9 mouse cellular contexts compared by ENCODE assay signal in the genomic region with DNA sequence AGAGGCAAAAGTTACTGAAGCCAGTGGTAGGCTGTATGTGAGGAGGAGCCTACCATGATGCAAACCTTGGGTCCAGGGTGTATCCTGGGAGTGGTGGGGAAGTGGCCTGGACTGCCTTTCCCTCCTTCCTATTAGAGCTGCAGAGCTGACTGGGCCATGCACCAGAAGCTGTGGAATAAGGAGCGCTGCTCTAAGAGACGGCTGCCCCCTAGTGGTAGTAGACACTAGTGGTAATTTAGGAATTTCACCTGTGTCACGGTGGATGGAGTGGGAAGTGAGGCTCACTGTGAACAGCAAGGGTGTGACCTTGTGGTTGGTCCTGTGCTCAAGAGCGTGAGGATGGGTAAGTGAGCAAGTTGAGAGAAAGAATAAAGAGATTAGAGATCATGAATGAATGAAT. TPM values are rescaled to one million over a fixed set of nuclear protein-coding genes. Genes with fewer than 3 reads are reported as not detected.
DNase-seq lines count a peak whose midpoint lies in the region; ATAC-seq and TF ChIP-seq lines count a peak whose summit lies in the region.
"Had no signal": no experiment of that assay in that cellular context is flagged by ENCODE, and none has a peak within 500 bp of the region (broad histone marks: within the 10 kb centered on the region; RNA-seq: fewer than 3 reads in every experiment).

No protein-coding gene starts in this region.

- H3K27ac ChIP-seq in MEL (ENCODE audit: control insufficient read depth, low read depth, low read length) = no peak overlapping the region
- no peak overlapping the region for H3K27ac ChIP-seq in cerebellum, adult 2 months (ENCODE audit: insufficient read depth, low read length)
- H3K27ac ChIP-seq in lung, embryonic 16.5 days (ENCODE audit: low read length) = no peak overlapping the region
- H3K27ac ChIP-seq: limb, embryonic 13.5 days had no signal

- ATAC-seq in lung, embryonic 16.5 days (ENCODE audit: low read depth) = 0 out of 2 replicates have a peak, but pooled peaks have one; percentile 4

- H3K9ac ChIP-seq in MEL (ENCODE audit: control insufficient read depth, low read depth, low read length, poor library complexity, severe bottlenecking) = no peak overlapping the region
- H3K9ac ChIP-seq in lung, embryonic 16.5 days (ENCODE audit: low read length) = no peak overlapping the region
- H3K9ac ChIP-seq: limb, embryonic 13.5 days had no signal

- H3K4me1 ChIP-seq in MEL (ENCODE audit: control insufficient read depth in 1 of 2, insufficient read depth in 2 of 2, low read length in 2 of 2) = no peaks in the 10 kb centered on the region
- H3K4me1 ChIP-seq in cerebellum, adult 2 months (ENCODE audit: control insufficient read depth, insufficient read depth, low read length) = peaks cover 41% of the 10 kb centered on the region
- H3K4me1 ChIP-seq in lung, embryonic 16.5 days (replicated peaks; ENCODE audit: control insufficient read depth, insufficient read depth, low read length) = peaks cover 8% of the 10 kb centered on the region

- intact Hi-C loops in heart, postnatal 25 days (cut with DNase I) = loop anchor here (1.0 to 5.0 kb wide), 4 partner anchors 55 to 226 kb away; partner anchors contain the start of gene Hmgxb4

- WGBS in cerebellum, adult 2 months = 14% methylated on average over 4 of the region's 4 CpGs
- WGBS in lung, embryonic 16.5 days = 9% methylated on average over 4 of the region's 4 CpGs

- peak; percentile 76 for TF ChIP-seq RAD21 in MEL (IDR thresholded peaks at IDR 0.05; ENCODE audit: low read depth, low read length)

- no peaks in the 10 kb centered on the region for H3K9me3 ChIP-seq in MEL (replicated peaks; ENCODE audit: insufficient read depth, low read length)
- no peaks in the 10 kb centered on the region for H3K9me3 ChIP-seq in lung, embryonic 16.5 days (ENCODE audit: control insufficient read depth, low read length)
- H3K9me3 ChIP-seq: limb, embryonic 13.5 days had no signal

- H3K4me3 ChIP-seq in MEL (ENCODE audit: control insufficient read depth in 1 of 2, insufficient read depth in 1 of 2, low read depth in 2 of 2, low read length in 2 of 2) = no peak overlapping the region
- no peak overlapping the region for H3K4me3 ChIP-seq in cerebellum, adult 2 months (replicated peaks; ENCODE audit: insufficient read depth, low read depth, low read length)
- no peak overlapping the region for H3K4me3 ChIP-seq in lung, embryonic 16.5 days (ENCODE audit: low read length)
- H3K4me3 ChIP-seq: limb, embryonic 13.5 days had no signal

- no peak overlapping the region for H3K4me2 ChIP-seq in lung, embryonic 16.5 days (ENCODE audit: low read depth, low read length)
- H3K4me2 ChIP-seq: limb, embryonic 13.5 days had no signal

- no peaks in the 10 kb centered on the region for H3K36me3 ChIP-seq in MEL (ENCODE audit: control insufficient read depth in 1 of 2, insufficient read depth in 2 of 2, low read length in 2 of 2)
- no peaks in the 10 kb centered on the region for H3K36me3 ChIP-seq in lung, embryonic 16.5 days (ENCODE audit: control insufficient read depth, insufficient read depth, low read length)
- H3K36me3 ChIP-seq: limb, embryonic 13.5 days had no signal

- no peak for TF ChIP-seq EP300 in MEL (IDR thresholded peaks at IDR 0.05; ENCODE audit: low read depth in 1 of 2, low read length in 2 of 2)

- no peaks in the 10 kb centered on the region for H3K79me2 ChIP-seq in MEL (ENCODE audit: control insufficient read depth, insufficient read depth, low read length, poor library complexity)

- TF ChIP-seq CTCF in MEL (IDR thresholded peaks at IDR 0.05 in 2 of 3, conservative IDR thresholded peaks at IDR 0.05 in 1 of 3; ENCODE audit: control insufficient read depth in 1 of 3, insufficient read depth in 1 of 3, low read depth in 2 of 3, low read length in 3 of 3, poor library complexity in 1 of 3, severe bottlenecking in 1 of 3) = peak; percentile 76 to 86 (median 78)
- TF ChIP-seq CTCF in cerebellum, adult 2 months (IDR thresholded peaks at IDR 0.05; ENCODE audit: borderline replicate concordance, insufficient read depth, low read depth, low read length) = peak; percentile 83

- no peaks in the 10 kb centered on the region for H3K27me3 ChIP-seq in MEL (ENCODE audit: control insufficient read depth in 1 of 2, insufficient read depth in 2 of 2, low read length in 2 of 2)
- no peaks in the 10 kb centered on the region for H3K27me3 ChIP-seq in cerebellum, adult 2 months (ENCODE audit: control insufficient read depth, insufficient read depth, low read length)
- H3K27me3 ChIP-seq in lung, embryonic 16.5 days (ENCODE audit: control insufficient read depth, insufficient read depth, low read depth, low read length) = peaks cover 25% of the 10 kb centered on the region

- no peak for TF ChIP-seq POLR2A in MEL (IDR thresholded peaks at IDR 0.05; ENCODE audit: control insufficient read depth in 1 of 2, insufficient read depth in 1 of 2, low read depth in 1 of 2, low read length in 2 of 2, poor library complexity in 1 of 2)
- TF ChIP-seq POLR2A in cerebellum, adult 2 months (IDR thresholded peaks at IDR 0.05; ENCODE audit: borderline replicate concordance, insufficient read depth, low read length) = no peak

- DNase-seq in heart, adult 11 months = peak; percentile 94
- DNase-seq in heart, postnatal 25 days (ENCODE audit: low spot score) = no peak
- DNase-seq in MEL (ENCODE audit: low read depth, low spot score) = peak; percentile 65
- DNase-seq in cerebellum, adult 2 months = peak; percentile 72 to 79
- DNase-seq in gastrocnemius, postnatal 10 days = peak; percentile 69
- DNase-seq in kidney, postnatal 14 days = peak; percentile 80
- DNase-seq in right cerebral cortex, postnatal 36 days (ENCODE audit: low spot score in 2 of 2) = peak; percentile 49 to 69

TF ChIP-seq in MEL, 35 proteins besides CTCF, POLR2A, EP300 and RAD21:
- TF ChIP-seq SIN3A (IDR thresholded peaks at IDR 0.05; ENCODE audit: low read length) (no peak), SMC3 (IDR thresholded peaks at IDR 0.05; ENCODE audit: low read depth, low read length) (peak; percentile 84), ZMIZ1 (IDR thresholded peaks at IDR 0.05; ENCODE audit: low read depth, low read length) (no peak), ZC3H11A (IDR thresholded peaks at IDR 0.05; ENCODE audit: low read depth, low read length) (peak; percentile 57; the same call in 1 of the 2 replicates)

RNA-seq across cellular contexts. Expression of gene Rasd2, which starts 4.2 kb away (rescaled TPM):
- total RNA-seq in heart, postnatal 25 days (2021) = 1 to 10 TPM; 3.1 to 3.8 TPM
- not detected in 2 replicates for total RNA-seq in MEL (2012; rRNA removed)
- polyA plus RNA-seq in MEL (2012; ENCODE audit: insufficient read depth in 1 of 2, insufficient read length in 2 of 2, low read depth in 1 of 2, low replicate concordance in 2 of 2, missing spikeins in 1 of 2) = not detected
- polyA plus RNA-seq in cerebellum, adult 2 months (2012; rRNA removed) = 20.5 and 22.2 TPM in 2 replicates
- total RNA-seq in gastrocnemius, postnatal 10 days (2021) = 1 to 10 TPM; 1.4 TPM
- polyA plus RNA-seq in lung, embryonic 16.5 days (2015; fragmentation: Nextera tagmentation; extraction: Ambion mirVana) = 0.59 and 1.1 TPM in 2 replicates
